Mouse (Mus musculus) splenic B cell, adult 2 months (primary cell): ENCODE measurements around the gene Gm17783.
"Not testable (repeated sequence)": the region's sequence is repeated elsewhere in the genome, so short reads cannot be mapped to it uniquely, and the experiment has no call there.

ENCODE experiments used
- DNase-seq: peaks from one replicate; pipeline ENCODE4 v3.0.0-alpha.2; 2011; ENCODE audit warnings: low read depth, low spot score
- H3K27me3 ChIP-seq: 2 replicates; pipeline ENCODE4 v1.6.1; 2012; ENCODE audit warnings: mild to moderate bottlenecking, low read length, moderate library complexity, mixed read lengths; ENCODE audit not compliant: control insufficient read depth, poor library complexity, insufficient read depth, severe bottlenecking
- H3K36me3 ChIP-seq: 2 replicates; pipeline ENCODE4 v1.6.1; 2012; ENCODE audit warnings: mild to moderate bottlenecking, low read length, moderate library complexity, mixed read lengths; ENCODE audit not compliant: control insufficient read depth, poor library complexity, insufficient read depth, severe bottlenecking

The Gm17783 gene

DNA sequence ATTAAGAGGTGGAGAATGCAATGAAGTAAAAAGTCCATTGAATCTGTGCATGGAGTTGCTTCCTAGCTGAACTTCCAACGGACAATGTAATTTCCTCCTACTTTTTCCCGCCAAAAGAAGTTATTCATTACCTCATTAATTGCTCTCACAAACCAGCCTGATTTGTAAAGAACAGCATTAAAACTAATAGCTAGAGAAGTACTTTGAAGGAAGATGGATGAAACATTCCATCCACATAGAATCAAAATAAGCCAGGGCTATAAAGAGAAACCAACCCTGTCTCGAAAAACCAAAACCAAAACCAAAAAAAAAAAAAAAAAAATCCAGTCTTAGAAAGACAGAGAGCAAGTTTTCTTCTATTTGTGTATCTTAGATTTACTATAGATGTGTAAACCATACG lies at the start of gene Gm17783:
Gene Gm17783 (minus strand): TSS at position 101 of the 400 bp plus-strand sequence.
- Histone ChIP-seq H3K27me3 (no peaks in the 10 kb centered on the region), H3K36me3 (no peaks in the 10 kb centered on the region)
- DNase-seq: no peak

DNA sequence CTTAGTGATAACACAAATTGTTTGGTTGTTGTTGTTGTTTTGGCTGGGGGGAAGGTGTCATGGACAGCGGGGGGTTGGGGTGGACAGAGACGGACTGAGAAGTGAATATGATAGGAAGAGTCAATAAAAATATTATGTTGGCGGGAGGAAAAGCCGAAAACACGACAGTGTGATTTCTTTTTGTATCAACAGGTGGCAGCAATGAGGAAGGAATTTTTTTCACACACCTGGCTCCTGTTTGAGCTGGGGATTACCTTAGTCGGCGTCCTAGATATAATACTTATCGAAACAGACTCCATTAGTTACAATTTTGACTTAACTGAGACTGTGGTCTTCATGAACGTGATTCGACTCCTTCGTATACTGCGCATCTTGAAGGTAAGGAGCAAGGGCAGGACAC lies 48.0 kb upstream of the Gm17783 start:
- peak; percentile 2 for DNase-seq
- Histone ChIP-seq H3K36me3 (no peaks in the 10 kb centered on the region), H3K27me3 (peaks cover 2% of the 10 kb centered on the region; the same call in 1 of the 2 replicates)

DNA sequence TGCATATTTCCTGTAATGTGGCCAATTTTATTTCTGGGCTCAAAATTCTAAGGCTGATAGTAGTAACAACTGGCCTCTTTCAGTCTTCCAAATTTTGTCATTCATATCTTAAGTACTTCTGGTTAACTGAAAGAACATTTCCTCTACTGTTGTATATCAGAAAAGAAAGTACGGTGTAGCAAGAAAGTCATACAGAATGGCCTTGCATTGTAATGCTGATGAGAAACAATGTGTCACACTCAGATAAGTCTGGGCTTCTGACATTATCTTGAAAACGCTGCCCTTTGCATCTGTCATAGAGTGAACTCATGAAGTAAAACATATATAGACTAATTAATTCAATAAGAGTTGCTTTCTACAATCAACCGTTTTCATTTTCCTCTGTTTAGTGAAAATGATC lies 40.5 kb upstream of the Gm17783 start:
- Histone ChIP-seq H3K36me3 (no peaks in the 10 kb centered on the region), H3K27me3 (no peaks in the 10 kb centered on the region)
- DNase-seq: no peak

DNA sequence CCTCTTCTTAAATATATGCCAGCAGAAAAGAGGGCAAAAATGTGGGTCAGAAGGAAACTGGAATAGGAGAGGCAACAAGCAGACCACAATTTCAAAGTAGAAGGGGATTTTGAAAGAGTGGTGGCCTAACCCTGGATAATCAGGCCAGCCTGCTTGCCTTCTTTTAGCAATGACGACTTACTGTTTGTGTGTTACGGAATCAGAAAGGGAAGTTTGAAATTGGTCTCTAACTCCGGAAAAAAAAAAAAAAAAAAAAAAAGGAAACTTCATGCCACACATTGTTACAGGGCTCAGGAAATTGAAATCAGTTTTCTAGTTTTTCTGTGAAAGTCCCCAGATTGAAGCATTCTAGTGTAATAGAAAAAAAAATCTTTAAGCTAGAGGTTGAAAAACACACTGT lies 29.9 kb upstream of the Gm17783 start:
- DNase-seq: no peak
- Histone ChIP-seq H3K36me3 (no peaks in the 10 kb centered on the region), H3K27me3 (no peaks in the 10 kb centered on the region)

DNA sequence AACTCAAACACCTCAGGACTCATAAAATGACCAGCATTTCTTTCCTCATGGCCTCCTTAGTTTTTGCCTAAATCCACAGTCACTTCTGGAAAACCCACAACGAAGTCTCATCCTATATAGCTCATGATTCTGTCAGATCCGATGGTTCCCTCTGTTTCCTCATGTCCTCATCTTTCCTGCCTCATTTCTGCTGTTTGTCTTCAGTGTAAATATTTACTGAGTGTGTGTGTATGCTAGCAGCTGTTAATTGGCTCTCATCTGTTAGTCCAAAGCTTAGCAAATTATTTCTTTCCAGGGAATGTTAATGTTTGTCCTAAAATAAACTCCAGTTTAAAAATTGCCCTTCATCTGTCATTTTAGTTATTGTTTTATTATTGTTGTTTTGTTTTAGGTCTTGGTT lies 19.7 kb upstream of the Gm17783 start:
- Histone ChIP-seq H3K27me3 (no peaks in the 10 kb centered on the region), H3K36me3 (no peaks in the 10 kb centered on the region)
- no peak for DNase-seq

DNA sequence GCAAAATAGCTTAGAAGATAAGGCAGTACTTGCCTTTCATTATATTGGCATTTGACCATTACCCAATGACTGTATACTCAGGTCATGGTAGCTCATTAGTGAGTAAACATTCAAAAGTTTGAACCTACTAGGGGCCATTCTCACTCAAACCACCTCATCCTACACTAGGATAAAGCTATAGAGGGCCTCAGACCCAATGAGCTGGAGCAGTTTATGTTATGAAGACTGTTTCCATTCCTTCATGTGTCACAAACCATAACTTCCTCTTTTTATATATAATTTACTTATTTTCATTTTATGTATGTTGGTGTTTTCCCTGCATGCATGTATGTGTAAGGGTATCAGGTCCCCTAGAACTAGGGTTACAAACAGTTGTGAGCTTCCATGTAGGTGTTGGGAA lies 16.1 kb upstream of the Gm17783 start:
- no peaks in the 10 kb centered on the region for H3K27me3 ChIP-seq
- no peaks in the 10 kb centered on the region for H3K36me3 ChIP-seq
- peak; percentile 46 for DNase-seq

DNA sequence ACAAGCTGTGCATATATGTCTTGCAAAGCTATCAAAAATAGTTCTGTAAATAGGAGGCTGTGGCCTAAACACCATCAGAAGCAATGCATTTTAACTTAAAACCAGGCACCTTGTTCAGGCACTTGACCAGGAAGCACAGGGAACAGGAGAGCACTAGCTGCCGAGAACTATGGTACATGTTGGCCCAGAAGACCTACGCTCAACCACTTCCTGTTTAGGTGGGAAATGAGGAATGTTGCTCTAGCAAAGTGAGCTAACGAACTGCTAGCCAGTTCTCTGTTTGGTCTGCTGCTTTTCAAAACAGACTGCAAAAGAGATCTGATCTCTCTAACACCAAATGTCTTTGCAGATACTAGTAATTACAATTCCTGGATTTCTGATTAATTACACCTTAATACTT lies 12.5 kb upstream of the Gm17783 start:
- Histone ChIP-seq H3K36me3 (no peaks in the 10 kb centered on the region), H3K27me3 (no peaks in the 10 kb centered on the region)
- DNase-seq: no peak

DNA sequence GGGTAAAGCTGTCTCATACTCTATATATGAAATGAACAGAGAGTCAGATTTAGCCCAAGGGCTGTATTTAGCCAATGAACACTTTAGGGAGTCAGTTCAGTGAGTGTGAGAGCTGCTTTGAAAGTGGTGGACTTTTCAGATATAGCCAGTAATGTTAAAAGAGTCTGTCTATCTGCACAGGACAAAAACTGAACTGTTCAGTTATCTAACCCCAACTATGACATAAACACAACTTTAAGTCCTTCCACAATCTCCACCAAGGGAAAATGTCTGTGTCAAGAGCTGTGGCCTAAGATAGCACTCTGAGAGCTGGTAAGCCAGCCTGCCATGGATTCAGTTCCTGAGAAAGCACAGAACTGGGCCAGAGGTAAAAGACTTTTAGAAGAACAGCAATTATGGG lies 10.3 kb upstream of the Gm17783 start:
- no peaks in the 10 kb centered on the region for H3K36me3 ChIP-seq
- no peaks in the 10 kb centered on the region for H3K27me3 ChIP-seq
- no peak for DNase-seq

DNA sequence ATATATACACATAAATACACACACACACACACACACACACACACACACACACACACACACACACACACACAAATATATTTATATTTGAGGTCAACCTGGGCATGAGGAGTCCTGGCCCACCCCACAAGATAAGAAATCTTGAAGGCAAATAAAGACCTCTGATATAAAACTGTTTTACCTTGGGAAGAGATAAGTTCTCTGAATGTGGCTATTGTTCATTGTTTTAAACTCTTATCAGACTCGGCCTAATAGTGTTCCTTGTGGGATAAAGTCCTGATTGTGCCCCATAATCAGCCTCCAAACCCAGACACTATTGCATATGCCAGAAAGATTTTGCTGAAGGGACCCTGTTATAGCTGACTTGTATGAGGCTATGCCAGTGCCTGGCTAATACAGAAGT lies 6.5 kb upstream of the Gm17783 start:
- not testable (repeated sequence) for H3K27me3 ChIP-seq, DNase-seq, H3K36me3 ChIP-seq

DNA sequence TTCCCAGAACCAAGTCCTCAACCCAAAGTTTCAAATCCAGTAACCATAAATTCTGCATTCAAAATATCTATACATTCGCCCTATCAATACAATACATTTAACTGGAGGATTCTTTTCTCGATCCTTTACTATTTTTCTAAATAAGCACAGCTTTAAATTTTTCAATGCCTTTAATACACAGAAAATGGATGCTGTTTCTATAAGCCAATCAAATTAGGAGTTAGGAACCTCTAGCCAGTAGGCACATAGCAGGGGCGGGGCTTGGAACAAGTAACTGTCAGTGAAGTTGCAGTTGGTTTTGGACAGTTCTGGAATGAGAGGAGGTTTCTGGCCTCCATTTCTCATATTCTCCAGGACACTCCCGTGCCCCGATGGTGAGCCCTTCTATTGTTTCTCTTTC lies 3.2 kb upstream of the Gm17783 start, which contains the start of gene Slc9c1:
Gene Slc9c1 (plus strand): TSS at position 301 of the 400 bp plus-strand sequence.
- Histone ChIP-seq H3K27me3 (no peaks in the 10 kb centered on the region), H3K36me3 (no peaks in the 10 kb centered on the region)
- no peak for DNase-seq

DNA sequence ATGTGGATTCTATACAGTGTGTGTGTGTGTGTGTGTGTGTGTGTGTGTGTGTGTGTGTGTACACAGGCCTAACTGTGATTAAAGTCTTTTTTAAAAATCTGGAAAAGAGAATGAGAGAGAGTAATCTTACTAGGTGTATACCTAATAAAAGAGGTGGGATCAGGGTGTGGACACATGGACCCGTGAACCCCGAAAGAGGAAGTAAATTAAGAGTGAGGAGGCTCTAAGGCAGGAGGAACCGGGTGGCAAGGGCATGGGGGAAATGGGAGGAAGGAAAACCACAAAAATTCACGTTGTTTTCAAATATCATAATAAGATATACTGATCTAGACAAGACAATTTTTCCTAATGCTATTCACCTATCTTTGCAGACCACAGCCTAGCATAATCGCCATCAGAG lies 6.3 kb downstream of the Gm17783 start:
- DNase-seq: no peak
- Histone ChIP-seq H3K27me3 (no peaks in the 10 kb centered on the region), H3K36me3 (no peaks in the 10 kb centered on the region)

DNA sequence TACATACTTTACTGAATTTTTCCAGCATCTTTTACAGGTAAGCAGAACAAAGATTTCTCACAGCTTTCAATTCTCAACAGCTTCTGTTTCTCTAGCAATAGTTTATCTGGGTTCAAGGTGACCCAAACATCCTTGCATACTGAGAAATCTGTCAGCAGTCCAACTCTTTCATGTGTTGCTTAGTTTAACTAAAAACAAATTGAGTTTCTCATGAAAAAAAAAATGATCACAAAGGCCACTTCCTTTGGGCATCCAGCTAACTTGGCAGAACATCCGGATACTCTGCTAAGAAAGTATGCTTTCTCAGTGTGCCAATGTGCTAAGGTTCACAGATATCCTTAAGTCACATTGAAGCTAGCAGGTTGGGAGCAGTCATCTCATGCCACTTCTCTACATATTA lies 36.5 kb downstream of the Gm17783 start:
- no peaks in the 10 kb centered on the region for H3K36me3 ChIP-seq
- DNase-seq: no peak

DNA sequence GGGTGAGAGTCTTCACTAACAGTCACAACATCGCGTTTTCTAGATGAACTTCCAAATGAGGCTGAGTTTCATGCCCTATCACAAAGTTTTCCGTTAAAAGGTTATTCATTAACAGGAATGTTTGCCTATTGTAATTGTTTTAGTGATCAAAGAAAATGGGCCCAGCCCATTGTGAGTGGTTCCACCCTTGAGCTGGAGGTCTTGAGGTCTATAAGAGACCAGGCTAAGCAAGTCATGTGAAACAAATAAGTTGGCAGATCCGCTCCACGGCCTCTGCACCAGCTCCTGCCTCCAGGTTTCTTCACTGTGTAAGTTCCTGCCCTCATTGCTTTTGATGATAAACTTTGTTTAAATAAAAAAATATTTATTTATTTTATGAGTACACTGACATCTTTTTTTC lies 38.9 kb downstream of the Gm17783 start, which contains the start of gene Gm609:
Gene Gm609 (minus strand): TSS at position 43 of the 400 bp plus-strand sequence.
- DNase-seq: no peak
- H3K36me3 ChIP-seq: no peaks in the 10 kb centered on the region
- no peaks in the 10 kb centered on the region for H3K27me3 ChIP-seq

More for the DNA sequence above, 36.5 kb downstream of the Gm17783 start:
- no peaks in the 10 kb centered on the region for H3K27me3 ChIP-seq

DNA sequence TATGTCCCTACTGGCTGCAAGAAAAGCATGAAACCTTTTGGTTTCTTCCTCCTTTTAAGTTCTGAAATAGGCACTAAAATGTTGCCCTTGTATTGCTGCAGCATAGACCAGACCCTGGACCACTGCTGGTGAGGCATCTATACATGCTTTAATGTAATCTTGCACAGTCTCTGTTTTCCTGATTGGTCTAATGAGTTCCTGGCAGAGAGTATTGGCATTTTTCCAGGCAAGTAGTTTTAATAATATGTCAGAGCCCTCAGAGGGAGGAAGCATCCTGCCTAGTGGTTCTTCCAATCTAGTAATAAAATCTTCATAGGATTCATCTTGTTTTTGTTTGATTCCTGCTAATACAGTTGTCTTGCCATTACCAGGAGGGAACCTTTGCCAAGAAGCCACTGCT lies 54.9 kb downstream of the Gm17783 start:
- Histone ChIP-seq H3K36me3 (no peaks in the 10 kb centered on the region), H3K27me3 (no peaks in the 10 kb centered on the region)
- DNase-seq: no peak

DNA sequence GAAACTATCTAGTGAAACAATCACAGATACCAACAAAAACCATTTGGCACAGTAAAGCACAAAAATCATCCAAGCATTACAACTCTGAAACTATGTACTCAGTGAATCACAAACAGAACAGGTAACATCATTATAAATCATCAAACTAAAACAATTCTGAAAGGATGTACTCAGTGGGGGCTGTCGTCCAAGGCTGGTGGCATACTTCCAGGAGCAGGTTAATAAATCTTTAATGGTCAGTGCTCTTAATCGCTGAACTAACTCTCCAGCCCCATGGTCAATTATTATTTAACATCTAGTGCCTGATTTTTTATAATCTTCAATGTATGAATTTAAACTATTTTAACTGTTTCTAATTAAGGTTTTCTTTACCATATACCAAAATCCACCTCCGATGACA lies 60.0 kb downstream of the Gm17783 start:
- DNase-seq, H3K27me3 ChIP-seq: not testable (repeated sequence)

More for the DNA sequence above, 60.0 kb downstream of the Gm17783 start:
- not testable (repeated sequence) for H3K36me3 ChIP-seq
